Mouse (Mus musculus) forebrain, embryonic 14.5 days (tissue): ENCODE measurements at regions not wholly inside any gene's neighbourhood (a gene's known extent, or its start where the extent isn't known, plus 50 kb on each side); places are given as distances from the start of the nearest gene placed in this dataset.

Experiments used
- ATAC-seq: fragments of 200-750 bp; cut with Nextera tagmentation; 2 replicates; pipeline ENCODE4 v1.8.0; 2017; ENCODE audit warnings: mild to moderate bottlenecking, moderate library complexity
- DNase-seq: peaks from one replicate; pipeline ENCODE4 v3.0.0-alpha.2; 2015; ENCODE audit warnings: low spot score
- H3K27ac ChIP-seq: fragments of 300-500 bp; sonication (generic); 2 replicates; pipeline ENCODE4 v1.5.1; 2014; ENCODE audit warnings: low read depth, mild to moderate bottlenecking, control low read depth, low read length, moderate library complexity
- H3K27me3 ChIP-seq: fragments of 300-500 bp; sonication (generic); replicated peaks from 2 replicates; pipeline ENCODE4 v1.6.1; 2014; ENCODE audit warnings: low read length, control low read depth, mixed read lengths; ENCODE audit not compliant: control insufficient read depth, insufficient read depth
- H3K36me3 ChIP-seq: fragments of 300-500 bp; sonication (generic); 2 replicates; pipeline ENCODE4 v1.6.1; 2014; ENCODE audit warnings: low read length, control low read depth; ENCODE audit not compliant: control insufficient read depth, insufficient read depth
- H3K4me1 ChIP-seq: fragments of 300-500 bp; sonication (generic); 2 replicates; pipeline ENCODE4 v1.6.1; 2014; ENCODE audit warnings: antibody characterized with exemption, low read length, control low read depth; ENCODE audit not compliant: control insufficient read depth, insufficient read depth
- H3K4me2 ChIP-seq: fragments of 300-500 bp; sonication (generic); 2 replicates; pipeline ENCODE4 v1.6.1; 2014; ENCODE audit warnings: mild to moderate bottlenecking, control low read depth, low read length
- H3K4me3 ChIP-seq: fragments of 300-500 bp; sonication (generic); 2 replicates; pipeline ENCODE4 v1.5.1; 2014; ENCODE audit warnings: low read depth, low read length, control low read depth
- H3K9ac ChIP-seq: fragments of 300-500 bp; sonication (generic); 2 replicates; pipeline ENCODE4 v1.6.1; 2014; ENCODE audit warnings: mild to moderate bottlenecking, low read length, control low read depth, moderate library complexity
- H3K9me3 ChIP-seq: fragments of 300-500 bp; sonication (generic); replicated peaks from 2 replicates; pipeline ENCODE4 v1.6.1; 2016; ENCODE audit warnings: low read length, control low read depth, mixed read lengths; ENCODE audit not compliant: control insufficient read depth
- WGBS: fragments of 180-500 bp; shearing (Covaris S2); extraction: QIAGEN DNeasy Blood & Tissue Kit; methylation state at CpG from one replicate; pipeline ENCODE4 v1.1.7; 2014; 5-methylcytosine and 5-hydroxymethylcytosine counted together

- Histone ChIP-seq H3K4me1 (no peaks in the 10 kb centered on the region), H3K27ac (no peak overlapping the region), H3K27me3 (no peaks in the 10 kb centered on the region), H3K9me3 (no peaks in the 10 kb centered on the region), H3K4me2 (no peak overlapping the region), H3K4me3 (no peak overlapping the region), H3K9ac (no peak overlapping the region), H3K36me3 (no peaks in the 10 kb centered on the region)
- no peak for DNase-seq
- WGBS, result 90% methylated on average over 4 of the region's 4 CpGs
- no peak for ATAC-seq
These were observed 1583.4 kb upstream of the Slc10a2 start for GRCm38 (mm10) chr8:6688595-6688994.

GRCm38 (mm10) chr8:6658860-6659259, 1553.7 kb upstream of the Slc10a2 start:
- WGBS, result 85% methylated on average over 1 of the region's 1 CpGs

GRCm38 (mm10) chr8:6657451-6657990, 1552.4 kb upstream of the Slc10a2 start:
- ATAC-seq (peak; percentile 37; the same call in 1 of the 2 replicates), DNase-seq (peak; percentile 67)
- Histone ChIP-seq H3K9ac (no peak overlapping the region), H3K9me3 (no peaks in the 10 kb centered on the region), H3K4me1 (no peaks in the 10 kb centered on the region), H3K27ac (no peak overlapping the region), H3K4me3 (no peak overlapping the region), H3K4me2 (no peak overlapping the region), H3K36me3 (no peaks in the 10 kb centered on the region), H3K27me3 (no peaks in the 10 kb centered on the region)
- 65% methylated on average over 3 of the region's 3 CpGs for WGBS

More at GRCm38 (mm10) chr8:6658860-6659259, 1553.7 kb upstream of the Slc10a2 start:
- H3K9ac ChIP-seq, result no peak overlapping the region
- DNase-seq (no peak), ATAC-seq (no peak)
- no peaks in the 10 kb centered on the region for H3K9me3 ChIP-seq
- H3K27me3 ChIP-seq, result no peaks in the 10 kb centered on the region
- H3K4me1 ChIP-seq, result no peaks in the 10 kb centered on the region
- H3K36me3 ChIP-seq, result no peaks in the 10 kb centered on the region
- H3K4me3 ChIP-seq, result no peak overlapping the region
- no peak overlapping the region for H3K27ac ChIP-seq
- no peak overlapping the region for H3K4me2 ChIP-seq

GRCm38 (mm10) chr8:6652180-6652579, 1547.0 kb upstream of the Slc10a2 start:
- Histone ChIP-seq H3K4me3 (no peak overlapping the region), H3K9me3 (no peaks in the 10 kb centered on the region), H3K4me2 (no peak overlapping the region), H3K27me3 (no peaks in the 10 kb centered on the region), H3K4me1 (no peaks in the 10 kb centered on the region), H3K36me3 (no peaks in the 10 kb centered on the region), H3K27ac (no peak overlapping the region), H3K9ac (no peak overlapping the region)
- DNase-seq, result no peak
- no peak for ATAC-seq

- no peaks in the 10 kb centered on the region for H3K27me3 ChIP-seq
- H3K4me2 ChIP-seq, result no peak overlapping the region
- H3K9me3 ChIP-seq, result no peaks in the 10 kb centered on the region
- no peaks in the 10 kb centered on the region for H3K36me3 ChIP-seq
- H3K9ac ChIP-seq, result no peak overlapping the region
- no peak for DNase-seq
- no peak for ATAC-seq
- no peaks in the 10 kb centered on the region for H3K4me1 ChIP-seq
- H3K27ac ChIP-seq, result no peak overlapping the region
- H3K4me3 ChIP-seq, result no peak overlapping the region
These were observed 1542.9 kb upstream of the Slc10a2 start for GRCm38 (mm10) chr8:6648083-6648482.

- Histone ChIP-seq H3K9ac (no peak overlapping the region), H3K9me3 (no peaks in the 10 kb centered on the region), H3K27me3 (no peaks in the 10 kb centered on the region), H3K27ac (0 out of 2 replicates have a peak overlapping the region, but pooled peaks have one; percentile 21), H3K4me3 (no peak overlapping the region), H3K4me2 (no peak overlapping the region), H3K36me3 (no peaks in the 10 kb centered on the region), H3K4me1 (no peaks in the 10 kb centered on the region)
- WGBS, result 72% methylated on average over 5 of the region's 5 CpGs
- ATAC-seq (peak; percentile 80), DNase-seq (peak; percentile 70)
These were observed 1540.3 kb upstream of the Slc10a2 start for GRCm38 (mm10) chr8:6645287-6645957.

GRCm38 (mm10) chr8:6644396-6644795, 1539.2 kb upstream of the Slc10a2 start:
- H3K4me2 ChIP-seq, result no peak overlapping the region
- no peak overlapping the region for H3K4me3 ChIP-seq
- DNase-seq, result peak; percentile 56
- no peaks in the 10 kb centered on the region for H3K9me3 ChIP-seq
- H3K4me1 ChIP-seq, result no peaks in the 10 kb centered on the region
- 54% methylated on average over 2 of the region's 2 CpGs for WGBS
- H3K9ac ChIP-seq, result no peak overlapping the region
- H3K27ac ChIP-seq, result no peak overlapping the region
- no peaks in the 10 kb centered on the region for H3K36me3 ChIP-seq
- no peak for ATAC-seq
- H3K27me3 ChIP-seq, result no peaks in the 10 kb centered on the region

GRCm38 (mm10) chr8:6627009-6627557, 1521.9 kb upstream of the Slc10a2 start:
- no peak overlapping the region for H3K9ac ChIP-seq
- no peak overlapping the region for H3K4me3 ChIP-seq
- no peak overlapping the region for H3K4me2 ChIP-seq
- H3K4me1 ChIP-seq, result no peaks in the 10 kb centered on the region
- H3K36me3 ChIP-seq, result no peaks in the 10 kb centered on the region
- H3K9me3 ChIP-seq, result no peaks in the 10 kb centered on the region
- WGBS, result 85% methylated on average over 8 of the region's 8 CpGs
- H3K27ac ChIP-seq, result no peak overlapping the region
- no peaks in the 10 kb centered on the region for H3K27me3 ChIP-seq
- DNase-seq, result no peak
- no peak for ATAC-seq

GRCm38 (mm10) chr8:6608891-6609290, 1503.7 kb upstream of the Slc10a2 start:
- Histone ChIP-seq H3K9me3 (no peaks in the 10 kb centered on the region), H3K4me3 (no peak overlapping the region), H3K4me1 (peaks cover 6% of the 10 kb centered on the region), H3K36me3 (no peaks in the 10 kb centered on the region), H3K9ac (no peak overlapping the region), H3K27me3 (no peaks in the 10 kb centered on the region), H3K4me2 (no peak overlapping the region), H3K27ac (no peak overlapping the region)
- no peak for ATAC-seq
- no peak for DNase-seq
- 51% methylated on average over 2 of the region's 2 CpGs for WGBS
